In genomic region chr12:24586193-24586592, GRCm38 (mm10) we compare ENCODE assay signal across 25 mouse cellular contexts.
"Had no signal": no experiment of that assay in that cellular context is flagged by ENCODE, and none has a peak within 500 bp of the region (broad histone marks: within the 10 kb centered on the region; RNA-seq: fewer than 3 reads in every experiment).

No protein-coding gene starts in this region.

- H3K27ac ChIP-seq: heart, embryonic 10.5 days; hindbrain, embryonic 10.5 days; hindbrain, embryonic 12.5 days; hindbrain, embryonic 14.5 days; intestine, embryonic 15.5 days; left cerebral cortex, adult 2 months; limb, embryonic 13.5 days; liver, embryonic 13.5 days had no signal

- DNase-seq: gastrocnemius, postnatal 14 days; gastrocnemius, postnatal 36 days; heart, adult 18-20 months; heart, postnatal 10 days; heart, postnatal 4 days; kidney, adult 18-20 months; kidney, adult 8-10 months; kidney, postnatal 10 days; kidney, postnatal 25 days; kidney, postnatal 4 days; liver; liver, embryonic 13.5 days had no signal

- H3K9me3 ChIP-seq: heart, embryonic 10.5 days; heart, embryonic 12.5 days; hindbrain, embryonic 10.5 days; hindbrain, embryonic 12.5 days; intestine, embryonic 15.5 days; limb, embryonic 13.5 days; liver, embryonic 13.5 days had no signal

- H3K9ac ChIP-seq: heart, embryonic 12.5 days; hindbrain, embryonic 12.5 days; hindbrain, embryonic 14.5 days; intestine, embryonic 15.5 days; limb, embryonic 13.5 days; liver, embryonic 13.5 days had no signal

- H3K27me3 ChIP-seq: heart, embryonic 12.5 days; hindbrain, embryonic 12.5 days; intestine, embryonic 15.5 days; limb, embryonic 13.5 days; liver, embryonic 13.5 days had no signal

- H3K4me2 ChIP-seq: heart, embryonic 12.5 days; hindbrain, embryonic 12.5 days; hindbrain, embryonic 14.5 days; intestine, embryonic 15.5 days; limb, embryonic 13.5 days; liver, embryonic 11.5 days; liver, embryonic 13.5 days had no signal

- H3K4me1 ChIP-seq: intestine, embryonic 15.5 days; limb, embryonic 13.5 days had no signal

- ATAC-seq: hindbrain, embryonic 16.5 days; inflammation-experienced regulatory T-cells, adult 6 months; intestine, embryonic 15.5 days; intestine, postnatal 0 days had no signal

- H3K4me3 ChIP-seq: heart, embryonic 10.5 days; heart, embryonic 12.5 days; hindbrain, embryonic 10.5 days; hindbrain, embryonic 12.5 days; intestine, embryonic 15.5 days; layer of hippocampus, adult 2 months; left cerebral cortex, adult 2 months; limb, embryonic 13.5 days; liver, embryonic 13.5 days had no signal

- H3K36me3 ChIP-seq: hindbrain, embryonic 10.5 days; hindbrain, embryonic 12.5 days; intestine, embryonic 15.5 days; limb, embryonic 13.5 days; liver, embryonic 13.5 days had no signal
